Mouse (Mus musculus): ENCODE data around the gene Angptl6. TPM values are rescaled to one million over a fixed set of nuclear protein-coding genes. Genes with fewer than 3 reads are reported as not detected.
"Not testable (repeated sequence)": the region's sequence is repeated elsewhere in the genome, so short reads cannot be mapped to it uniquely, and the experiment has no call there.

Gene Angptl6
- total RNA-seq, 1 experiment from 2014 or later, result 0.50 TPM

DNA sequence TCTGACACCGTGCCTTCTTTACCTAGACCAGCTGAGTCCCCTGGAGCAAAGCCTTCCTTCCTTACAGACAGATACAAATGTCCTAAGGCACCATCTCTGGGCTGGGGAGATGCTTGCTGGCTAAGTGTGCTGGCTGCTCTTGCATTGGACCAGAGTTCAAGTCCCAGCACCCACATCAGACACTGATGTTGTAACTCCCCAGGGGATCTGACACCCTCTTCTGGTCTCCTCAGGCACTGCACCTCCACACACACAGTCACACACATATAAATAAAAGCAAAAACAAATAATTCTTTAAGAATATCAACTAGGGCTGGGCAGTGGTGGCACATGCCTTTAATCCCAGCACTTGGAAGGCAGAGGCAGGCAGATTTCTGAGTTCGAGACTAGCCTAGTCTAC, 29.3 kb downstream of the Angptl6 start:
- no peak for ATAC-seq (replicated peaks; ENCODE audit: low read depth, poor library complexity, severe bottlenecking)

DNA sequence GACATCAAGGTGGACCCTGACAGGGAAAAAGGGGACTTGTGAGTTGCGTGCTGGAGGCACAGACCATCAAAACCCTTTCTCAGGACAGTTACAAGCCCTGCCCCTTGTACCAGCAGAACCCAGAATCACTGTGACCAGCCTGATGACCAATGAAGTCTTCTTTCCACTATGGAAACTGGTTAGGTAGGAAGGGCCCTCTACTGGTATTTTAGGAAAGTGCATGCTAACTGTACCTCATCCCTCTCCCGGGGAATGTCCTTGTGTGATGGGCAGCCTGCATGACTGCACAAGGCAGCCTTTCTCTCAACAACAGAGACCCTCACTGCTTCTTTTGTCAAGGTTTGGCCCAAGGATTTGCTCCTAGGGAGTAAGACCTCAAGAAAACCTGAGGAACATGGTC, 36.9 kb downstream of the Angptl6 start:
- ATAC-seq (replicated peaks; ENCODE audit: low read depth, poor library complexity, severe bottlenecking), result no peak

DNA sequence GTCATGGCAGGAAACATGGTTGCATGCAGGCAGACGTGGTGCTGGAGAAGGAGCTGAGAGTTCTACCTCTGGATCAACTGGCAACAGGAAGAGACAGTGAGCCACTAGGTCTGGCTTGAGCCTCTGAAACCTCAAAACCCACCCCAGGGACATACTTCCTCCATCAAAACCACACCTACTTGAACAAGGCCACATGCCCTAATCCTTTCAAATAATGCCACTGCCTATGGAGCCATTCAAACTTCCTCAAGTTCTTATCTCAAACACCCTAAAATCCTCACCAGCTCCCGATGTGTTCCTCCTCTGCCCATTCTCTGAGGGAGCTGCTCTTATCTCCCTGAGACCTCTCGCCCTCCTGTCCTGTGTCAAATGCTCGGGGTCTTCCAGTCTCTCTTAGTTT, 37.3 kb downstream of the Angptl6 start:
- ATAC-seq (replicated peaks; ENCODE audit: low read depth, poor library complexity, severe bottlenecking), result no peak

DNA sequence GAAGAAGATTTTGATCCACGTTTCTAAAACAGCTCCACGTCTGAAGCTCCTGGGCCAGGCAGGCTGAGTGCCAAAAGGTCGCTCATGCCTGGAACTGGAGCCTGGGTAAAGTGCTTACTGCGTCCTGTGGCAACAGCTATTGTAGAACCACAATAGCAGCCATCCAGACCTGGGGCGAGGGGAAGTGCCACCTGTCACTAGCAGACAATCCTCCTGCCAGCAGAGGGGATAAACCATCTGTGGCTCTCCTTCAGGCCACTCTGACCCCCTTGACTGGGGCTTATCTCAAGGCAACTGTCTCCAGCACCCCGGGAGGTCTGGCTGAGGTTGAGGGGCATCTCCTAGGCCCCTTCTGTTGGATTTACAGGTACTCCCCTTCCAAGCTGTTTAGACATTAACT, 40.6 kb downstream of the Angptl6 start:
- ATAC-seq (replicated peaks; ENCODE audit: low read depth, poor library complexity, severe bottlenecking), result no peak

DNA sequence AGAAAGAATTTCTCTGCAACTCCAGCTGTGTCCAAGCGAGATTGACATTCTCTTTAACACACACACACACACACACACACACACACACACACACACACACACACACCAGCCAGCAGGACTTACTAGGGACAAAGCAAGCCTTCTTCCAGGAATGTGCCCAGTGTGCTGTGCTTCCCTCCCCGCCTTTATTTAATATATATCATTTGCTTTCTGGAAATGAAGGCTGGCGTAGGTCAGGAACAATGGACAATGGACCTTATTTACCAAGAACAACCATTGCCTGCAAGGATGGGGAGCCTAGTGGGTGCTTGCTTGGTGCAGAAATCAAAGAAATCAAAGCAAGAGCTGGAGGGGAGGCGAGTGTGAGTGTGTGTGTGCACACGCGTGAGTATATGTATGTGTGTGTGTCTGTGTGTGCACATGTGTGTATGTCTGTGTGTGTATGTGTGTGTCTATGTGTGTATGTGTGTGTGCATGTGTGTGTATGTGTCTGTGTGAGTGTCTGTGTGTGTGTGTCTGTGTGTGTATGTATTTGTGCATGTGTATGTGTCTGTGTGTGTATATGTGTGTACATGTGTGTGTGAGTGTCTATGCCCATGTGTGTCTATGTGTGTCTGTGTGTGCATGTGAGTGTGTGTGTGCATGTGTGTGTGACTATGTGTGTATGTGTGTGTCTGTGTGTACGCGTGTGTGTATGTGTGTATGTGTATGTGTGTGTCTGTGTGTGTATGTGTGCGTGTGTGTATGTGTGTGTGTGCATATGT, 42.2 kb downstream of the Angptl6 start:
- no peak for ATAC-seq (replicated peaks; ENCODE audit: low read depth, poor library complexity, severe bottlenecking)

DNA sequence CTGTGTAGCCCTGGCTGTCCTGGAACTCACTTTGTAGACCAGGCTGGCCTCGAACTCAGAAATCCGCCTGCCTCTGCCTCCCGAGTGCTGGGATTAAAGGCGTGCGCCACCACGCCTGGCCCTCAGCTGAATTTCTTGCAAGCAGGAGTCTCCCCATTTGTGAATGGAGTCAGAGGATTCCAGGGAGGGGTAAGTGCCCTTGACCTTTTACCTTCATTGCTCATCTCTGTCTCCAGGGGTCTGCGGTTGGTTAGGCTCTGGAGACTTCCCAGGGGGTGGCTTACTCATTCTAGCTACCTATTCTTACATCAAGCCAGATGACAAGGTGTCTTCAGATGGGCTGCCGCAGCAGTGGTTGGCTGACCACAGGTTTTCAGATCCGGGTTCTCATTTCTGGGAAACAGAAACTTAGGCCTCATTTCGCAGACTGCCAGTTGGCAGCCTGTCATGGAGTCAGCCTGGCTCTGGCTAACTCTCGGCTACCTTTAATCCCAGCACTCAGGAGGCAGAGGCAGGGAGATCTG, 44.0 kb downstream of the Angptl6 start:
- ATAC-seq (replicated peaks; ENCODE audit: low read depth, poor library complexity, severe bottlenecking), result not testable (repeated sequence)

DNA sequence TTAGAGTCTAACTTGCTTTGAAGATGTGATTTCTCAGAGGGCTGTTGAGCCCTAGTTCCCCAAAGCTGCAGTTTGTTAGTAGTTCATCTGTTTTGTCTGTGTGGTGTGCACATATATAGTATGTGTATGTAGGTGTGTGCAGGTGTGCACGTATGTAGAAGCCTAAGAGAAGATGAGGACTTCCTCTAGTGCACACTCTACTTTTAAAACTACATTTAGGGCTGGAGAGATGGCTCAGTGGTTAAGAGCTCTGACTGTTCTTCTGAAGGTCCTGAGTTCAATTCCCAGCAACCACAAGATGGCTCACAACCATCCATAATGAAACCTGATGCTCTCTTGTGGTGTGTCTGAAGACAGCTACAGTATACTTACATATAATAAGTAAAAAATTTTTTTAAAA, 44.6 kb downstream of the Angptl6 start:
- ATAC-seq (replicated peaks; ENCODE audit: low read depth, poor library complexity, severe bottlenecking), result no peak

DNA sequence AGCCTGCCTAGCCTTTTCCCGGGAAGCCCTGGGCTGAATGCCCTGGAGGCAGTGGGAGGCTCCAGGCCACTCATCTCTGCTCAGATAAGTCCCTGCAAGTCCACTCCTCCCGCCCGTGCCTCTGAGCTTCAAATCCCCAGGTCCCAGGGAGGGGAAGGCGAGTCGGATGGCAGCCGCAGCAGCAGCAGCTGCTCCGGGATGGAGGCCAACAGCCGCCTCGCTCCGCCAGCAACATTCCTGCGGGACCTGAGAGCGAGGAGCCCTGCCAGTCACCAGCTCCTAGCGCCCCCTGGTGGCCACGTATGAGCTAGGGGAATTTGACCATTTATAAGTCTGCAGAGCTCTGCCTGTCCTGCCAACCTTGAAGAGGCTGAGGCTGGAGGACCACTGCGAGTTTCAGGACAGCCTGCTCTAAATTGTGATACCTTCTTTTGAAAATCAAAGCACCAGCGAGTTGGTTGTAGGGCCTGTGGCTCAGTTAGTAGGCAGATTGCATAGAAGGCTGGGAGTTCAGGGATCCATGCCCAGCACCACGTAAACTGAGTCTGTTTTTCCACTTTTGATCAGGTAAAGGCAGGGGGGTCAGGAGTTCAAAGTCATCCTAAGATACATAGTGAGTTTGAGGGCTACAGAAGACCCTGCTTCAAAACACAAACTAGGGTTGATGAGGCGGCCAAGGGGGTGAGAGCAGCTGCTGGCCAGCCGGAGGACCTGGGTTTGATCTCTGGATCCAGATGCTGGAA, 48.5 kb downstream of the Angptl6 start:
- peak; percentile 84 for ATAC-seq (replicated peaks; ENCODE audit: low read depth, poor library complexity, severe bottlenecking)

DNA sequence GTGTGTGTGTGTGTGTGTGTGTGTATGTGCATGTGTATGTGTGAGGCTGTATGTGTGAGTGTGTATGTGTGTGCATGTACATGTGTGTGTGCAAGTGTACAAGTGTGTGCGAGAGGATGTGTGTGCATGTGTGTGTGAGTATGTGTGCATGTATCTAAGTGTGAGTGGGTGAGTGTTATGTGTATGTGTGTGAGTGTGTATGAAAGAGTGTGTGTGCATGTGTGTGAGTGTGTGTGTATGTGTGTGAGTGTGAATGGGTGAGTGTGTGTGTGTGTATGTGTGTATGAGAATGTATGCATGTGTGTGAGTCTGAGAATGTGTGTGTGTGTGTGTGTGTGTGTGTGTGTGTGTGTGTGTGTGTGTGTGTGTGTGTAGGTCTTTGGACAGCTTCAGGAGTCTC, 51.4 kb downstream of the Angptl6 start:
- no peak for ATAC-seq (replicated peaks; ENCODE audit: low read depth, poor library complexity, severe bottlenecking)

DNA sequence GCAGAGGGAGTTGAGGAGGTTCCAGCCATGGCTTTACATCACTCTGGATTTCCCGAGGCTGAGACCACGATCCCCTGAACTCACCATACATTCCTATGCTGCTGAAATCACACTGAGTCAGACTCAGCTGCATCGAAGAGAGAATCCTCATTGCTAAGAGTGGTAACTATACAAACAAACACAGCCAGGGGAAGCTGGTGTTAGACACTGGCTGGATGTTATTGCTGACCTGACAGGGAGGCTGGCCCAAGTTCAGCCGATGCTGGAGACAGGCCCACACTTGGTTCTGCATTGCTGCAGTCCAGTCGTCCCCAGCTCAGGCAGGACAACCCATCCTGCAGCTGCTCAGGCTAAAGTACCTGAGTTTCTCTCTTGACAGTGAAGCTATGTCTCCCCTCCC, 53.7 kb downstream of the Angptl6 start:
- ATAC-seq (replicated peaks; ENCODE audit: low read depth, poor library complexity, severe bottlenecking), result no peak

Other genes starting within 250 kb of the Angptl6 start
- 87.1 and 102 TPM in 2 replicates for gene Ubl5, start 236.8 kb downstream of the Angptl6 start, total RNA-seq (2017)
- gene Fbxl12, start 235.0 kb downstream of the Angptl6 start, total RNA-seq (2017), result 6.5 and 8.2 TPM in 2 replicates
- gene Pin1, start 227.6 kb downstream of the Angptl6 start, total RNA-seq (2017), result 9.5 and 16.3 TPM in 2 replicates
- not detected in 2 replicates for gene Olfm2, start 133.4 kb downstream of the Angptl6 start, total RNA-seq (2017)
- 0.27 TPM in 1 of 2 replicates, not detected in the other for gene Col5a3, start 64.7 kb downstream of the Angptl6 start, total RNA-seq (2017)
- gene Rdh8, start 61.2 kb downstream of the Angptl6 start, total RNA-seq (2017), result not detected in 2 replicates
- 25.7 and 27.9 TPM in 2 replicates for gene A230050P20Rik, start 11.1 kb downstream of the Angptl6 start, total RNA-seq (2017)
- 140 and 152 TPM in 2 replicates for gene Ppan, start 8.4 kb upstream of the Angptl6 start, total RNA-seq (2017)
- 188 and 215 TPM in 2 replicates for gene Eif3g, start 18.9 kb upstream of the Angptl6 start, total RNA-seq (2017)
- gene Dnmt1, start 80.2 kb upstream of the Angptl6 start, total RNA-seq (2017), result 271 and 309 TPM in 2 replicates
- gene S1pr2, start 97.1 kb upstream of the Angptl6 start, total RNA-seq (2017), result 1.4 and 2.2 TPM in 2 replicates
- 33.0 and 35.8 TPM in 2 replicates for gene Mrpl4, start 123.0 kb upstream of the Angptl6 start, total RNA-seq (2017)
- gene Icam1, start 136.3 kb upstream of the Angptl6 start, total RNA-seq (2017), result 9.1 and 14.8 TPM in 2 replicates
- gene Icam4, start 149.6 kb upstream of the Angptl6 start, total RNA-seq (2017), result 11.5 and 28.9 TPM in 2 replicates
- not detected in 2 replicates for gene Icam5, start 152.3 kb upstream of the Angptl6 start, total RNA-seq (2017)
- 1.7 TPM in 1 of 2 replicates, not detected in the other for gene Zglp1, start 187.4 kb upstream of the Angptl6 start, total RNA-seq (2017)
- not detected in 2 replicates for gene Gm49373, start 193.4 kb upstream of the Angptl6 start, total RNA-seq (2017)
- 48.3 and 54.3 TPM in 2 replicates for gene Fdx1l, start 193.9 kb upstream of the Angptl6 start, total RNA-seq (2017)
- 4.4 and 8.4 TPM in 2 replicates for gene Gm38431, start 212.3 kb upstream of the Angptl6 start, total RNA-seq (2017)
- gene Raver1, start 212.3 kb upstream of the Angptl6 start, total RNA-seq (2017), result 30.2 and 38.9 TPM in 2 replicates